Mouse (Mus musculus) erythroblast, embryonic 14.5 days (primary cell): ENCODE data around the gene Scn2b.

Experiments
- GATA1 ChIP-seq: IDR thresholded peaks from 2 replicates; pipeline ENCODE4 v1.6.1; 2012; ENCODE audit warnings: low read length, inconsistent platforms, mixed read lengths
- TAL1 ChIP-seq: IDR thresholded peaks from 3 replicates; pipeline ENCODE4 v1.6.1; 2012; ENCODE audit warnings: low read length, inconsistent platforms, mixed read lengths

- TF ChIP-seq GATA1 (no peak), TAL1 (no peak)
Measured at GRCm38 (mm10) chr9:45138191-45139032, 20.8 kb downstream of the Scn2b start, which contains the start of gene Scn4b.
